Mouse (Mus musculus) myocyte (in vitro differentiated cells): ENCODE measurements around the gene Tsc1. TPM values are rescaled to one million over a fixed set of nuclear protein-coding genes. Genes with fewer than 3 reads are reported as not detected.

Experiments
- H3K27me3 ChIP-seq: one replicate; pipeline ENCODE4 v1.6.1; 2011; ENCODE audit not compliant: control insufficient read depth, insufficient read depth, insufficient read length
- H3K36me3 ChIP-seq: one replicate; pipeline ENCODE4 v1.6.1; 2011; ENCODE audit not compliant: control insufficient read depth, insufficient read depth
- H3K4me2 ChIP-seq: one replicate; pipeline ENCODE4 v1.6.1; 2011; ENCODE audit warnings: low read depth, control low read depth
- H3K4me3 ChIP-seq: one replicate; pipeline ENCODE4 v1.5.1; 2011; ENCODE audit warnings: mild to moderate bottlenecking, control low read depth, moderate library complexity
- H3K79me2 ChIP-seq: one replicate; pipeline ENCODE4 v1.6.1; 2011; ENCODE audit not compliant: control insufficient read depth, insufficient read depth
- H3ac ChIP-seq: one replicate; pipeline ENCODE4 v1.6.1; 2011; ENCODE audit not compliant: control insufficient read depth, insufficient read length
- CEBPB ChIP-seq: IDR thresholded peaks from 2 replicates; pipeline ENCODE4 v1.6.1; 2011; ENCODE audit warnings: mild to moderate bottlenecking, moderate library complexity; ENCODE audit not compliant: poor library complexity, insufficient read depth, severe bottlenecking
- E2F4 ChIP-seq: IDR thresholded peaks from one replicate; pipeline ENCODE4 v1.6.1; 2011; ENCODE audit warnings: mild to moderate bottlenecking, control low read depth, moderate library complexity; ENCODE audit not compliant: insufficient read depth
- MAX ChIP-seq: IDR thresholded peaks from one replicate; pipeline ENCODE4 v1.6.1; 2011; ENCODE audit warnings: low read depth, mild to moderate bottlenecking, control low read depth
- MYOD1 ChIP-seq, 3 experiments: IDR thresholded peaks; one replicate each; pipeline ENCODE4 v1.6.1; 2011; ENCODE audit warnings: control low read depth in 2 of 3, low read depth in 2 of 3, mild to moderate bottlenecking in 2 of 3, moderate library complexity in 1 of 3; ENCODE audit not compliant: insufficient read length in 2 of 3, control insufficient read depth in 1 of 3
- MYOG ChIP-seq, 3 experiments: IDR thresholded peaks; one replicate each; pipeline ENCODE4 v1.6.1; 2011; ENCODE audit warnings: control low read depth in 2 of 3, low read depth in 2 of 3, mild to moderate bottlenecking in 2 of 3; ENCODE audit not compliant: insufficient read length in 2 of 3, control insufficient read depth in 1 of 3, insufficient read depth in 1 of 3
- POLR2A ChIP-seq: IDR thresholded peaks from one replicate; pipeline ENCODE4 v1.6.1; 2011; ENCODE audit warnings: low read depth, mild to moderate bottlenecking, control low read depth, moderate library complexity; ENCODE audit not compliant: insufficient read length
- POLR2AphosphoS2 ChIP-seq: IDR thresholded peaks from one replicate; pipeline ENCODE4 v1.6.1; 2011; ENCODE audit warnings: low read depth, control low read depth; ENCODE audit not compliant: insufficient read length
- REST ChIP-seq: IDR thresholded peaks from one replicate; pipeline ENCODE4 v1.6.1; 2011; ENCODE audit warnings: mild to moderate bottlenecking, control low read depth, moderate library complexity; ENCODE audit not compliant: insufficient read depth, insufficient read length
- SRF ChIP-seq: IDR thresholded peaks from one replicate; pipeline ENCODE4 v1.6.1; 2011; ENCODE audit warnings: low read depth; ENCODE audit not compliant: control insufficient read depth, insufficient read length
- TCF12 ChIP-seq: IDR thresholded peaks from one replicate; pipeline ENCODE4 v1.6.1; 2011; ENCODE audit warnings: mild to moderate bottlenecking, control low read depth; ENCODE audit not compliant: poor library complexity, insufficient read depth, severe bottlenecking
- TCF3 ChIP-seq: IDR thresholded peaks from one replicate; pipeline ENCODE4 v1.6.1; 2011; ENCODE audit warnings: low read depth, control low read depth; ENCODE audit not compliant: insufficient read length
- USF1 ChIP-seq: IDR thresholded peaks from one replicate; pipeline ENCODE4 v1.6.1; 2011; ENCODE audit warnings: low read depth, mild to moderate bottlenecking, control low read depth, moderate library complexity
- polyA plus RNA-seq: library from polyadenylated mRNA; unstranded; fragments of >200 nt; fragmentation: generic; extraction: Trizol; gene quantifications from one replicate; pipeline ENCODE4 v1.2.1, GENCODE M21; 2012; ENCODE audit warnings: missing spikeins

The Tsc1 gene
- polyA plus RNA-seq, 1 experiment: 7.6 TPM

- TF ChIP-seq MAX (no peak), E2F4 (no peak), MYOD1 (IDR thresholded peaks at IDR 0.05; ENCODE audit: control insufficient read depth in 1 of 3, insufficient read length in 2 of 3, low read depth in 2 of 3) (no peak), TCF12 (no peak), USF1 (no peak), SRF (no peak), TCF3 (no peak), POLR2A (no peak), REST (no peak)
- Histone ChIP-seq H3ac (no peak overlapping the region), H3K4me3 (no peak overlapping the region), H3K4me2 (no peak overlapping the region), H3K79me2 (no peaks in the 10 kb centered on the region), H3K36me3 (no peaks in the 10 kb centered on the region), H3K27me3 (no peaks in the 10 kb centered on the region)
Measured at GRCm38 (mm10) chr2:28601720-28602590, 39.1 kb upstream of the Tsc1 start.

GRCm38 (mm10) chr2:28603542-28603941 is 37.5 kb upstream of the Tsc1 start:
- H3K79me2 ChIP-seq: no peaks in the 10 kb centered on the region
- TF ChIP-seq MYOD1 (IDR thresholded peaks at IDR 0.05; ENCODE audit: control insufficient read depth in 1 of 3, insufficient read length in 2 of 3, low read depth in 2 of 3) (no peak), TCF3 (no peak), SRF (no peak), REST (no peak), MYOG (IDR thresholded peaks at IDR 0.05; ENCODE audit: control insufficient read depth in 1 of 3, insufficient read depth in 1 of 3, insufficient read length in 2 of 3, low read depth in 2 of 3) (no peak), POLR2A (no peak), MAX (no peak), POLR2AphosphoS2 (no peak), CEBPB (no peak), TCF12 (no peak), USF1 (no peak), E2F4 (no peak)
- H3K27me3 ChIP-seq: no peaks in the 10 kb centered on the region
- H3K4me2 ChIP-seq: no peak overlapping the region
- no peak overlapping the region for H3K4me3 ChIP-seq
- H3K36me3 ChIP-seq: no peaks in the 10 kb centered on the region
- no peak overlapping the region for H3ac ChIP-seq

- H3K27me3 ChIP-seq: no peaks in the 10 kb centered on the region
- no peaks in the 10 kb centered on the region for H3K79me2 ChIP-seq
- TF ChIP-seq POLR2A (no peak), MYOG (IDR thresholded peaks at IDR 0.05; ENCODE audit: control insufficient read depth in 1 of 3, insufficient read depth in 1 of 3, insufficient read length in 2 of 3, low read depth in 2 of 3) (no peak)
- no peaks in the 10 kb centered on the region for H3K36me3 ChIP-seq
- H3K4me2 ChIP-seq: no peak overlapping the region
- no peak overlapping the region for H3ac ChIP-seq
- no peak overlapping the region for H3K4me3 ChIP-seq
Measured at GRCm38 (mm10) chr2:28605789-28606541, 35.1 kb upstream of the Tsc1 start.

GRCm38 (mm10) chr2:28606601-28607340 is 34.3 kb upstream of the Tsc1 start:
- no peak overlapping the region for H3K4me3 ChIP-seq
- no peaks in the 10 kb centered on the region for H3K79me2 ChIP-seq
- no peaks in the 10 kb centered on the region for H3K27me3 ChIP-seq
- H3K4me2 ChIP-seq: no peak overlapping the region
- no peak for TF ChIP-seq POLR2A
- no peak for TF ChIP-seq SRF
- no peak for TF ChIP-seq REST
- TF ChIP-seq TCF3: no peak
- TF ChIP-seq MYOD1 (IDR thresholded peaks at IDR 0.05; ENCODE audit: control insufficient read depth in 1 of 3, insufficient read length in 2 of 3, low read depth in 2 of 3): no peak
- no peak for TF ChIP-seq E2F4
- no peak for TF ChIP-seq CEBPB
- TF ChIP-seq USF1: no peak
- no peak for TF ChIP-seq MAX
- TF ChIP-seq TCF12: no peak
- TF ChIP-seq POLR2AphosphoS2: no peak
- no peak for TF ChIP-seq MYOG (IDR thresholded peaks at IDR 0.05; ENCODE audit: control insufficient read depth in 1 of 3, insufficient read depth in 1 of 3, insufficient read length in 2 of 3, low read depth in 2 of 3)
- no peaks in the 10 kb centered on the region for H3K36me3 ChIP-seq
- no peak overlapping the region for H3ac ChIP-seq
